Mouse (Mus musculus): ENCODE measurements around the gene Olfr446.

Gene Olfr446

GRCm38 (mm10) chr6:42921077-42921476 is at the start of gene Olfr446:
TSS of gene Olfr446 (plus strand) at chr6:42921377.
- no peak for DNase-seq

- DNase-seq = no peak
Observed at GRCm38 (mm10) chr6:42876323-42876722, 44.9 kb upstream of the Olfr446 start.

GRCm38 (mm10) chr6:42890141-42890540 is 31.0 kb upstream of the Olfr446 start, which contains the start of gene Olfr448:
TSS of gene Olfr448 (plus strand) at chr6:42890441.
- no peak for DNase-seq

- DNase-seq = no peak
Observed at GRCm38 (mm10) chr6:42900345-42900744, 20.8 kb upstream of the Olfr446 start.

GRCm38 (mm10) chr6:42908578-42908977 is 12.6 kb upstream of the Olfr446 start, which contains the start of gene Olfr447:
TSS of gene Olfr447 (plus strand) at chr6:42908878.
- no peak for DNase-seq

GRCm38 (mm10) chr6:42948767-42949166 is 27.6 kb downstream of the Olfr446 start, which contains the start of gene Olfr444:
TSS of gene Olfr444 (plus strand) at chr6:42949067.
- no peak for DNase-seq

GRCm38 (mm10) chr6:42980377-42980776 is 59.2 kb downstream of the Olfr446 start:
- no peak for DNase-seq
